Mouse (Mus musculus): ENCODE results near the gene Mpl. TPM values are rescaled to one million over a fixed set of nuclear protein-coding genes. Genes with fewer than 3 reads are reported as not detected.

Gene Mpl
- polyA plus RNA-seq (2014; fragmentation: Illumina TruSeq; extraction: RNeasy Lipid Tissue Mini Kit (QIAGEN cat#74804); ENCODE audit: low read depth, low replicate concordance), result not detected

GRCm38 (mm10) chr4:118457345-118457975, at the start of gene Mpl:
TSS of gene Mpl (minus strand) at chr4:118457513.

GRCm38 (mm10) chr4:118489717-118490132, 32.4 kb upstream of the Mpl start, which contains the start of gene Tie1:
TSS of gene Tie1 (minus strand) at chr4:118490061.

GRCm38 (mm10) chr4:118436820-118437603, 20.3 kb downstream of the Mpl start, which contains the start of gene Cdc20:
TSS of gene Cdc20 (minus strand) at chr4:118437352.

GRCm38 (mm10) chr4:118427768-118428451, 29.4 kb downstream of the Mpl start, which contains the start of gene Elovl1:
TSS of gene Elovl1 (plus strand) at chr4:118428093.

GRCm38 (mm10) chr4:118409142-118409900, 48.0 kb downstream of the Mpl start, which contains the start of the genes Szt2 and Med8:
TSS of gene Szt2 (minus strand) at chr4:118409273.
TSS of gene Med8 (plus strand) at chr4:118409337.

Other genes starting within 250 kb of the Mpl start
- gene Ptprf, start 166.1 kb downstream of the Mpl start, polyA plus RNA-seq (2014; fragmentation: Illumina TruSeq; extraction: RNeasy Lipid Tissue Mini Kit (QIAGEN cat#74804); ENCODE audit: low read depth, low replicate concordance), result 4.6 TPM
- 16.0 TPM for gene Szt2, start 48.2 kb downstream of the Mpl start, polyA plus RNA-seq (2014; fragmentation: Illumina TruSeq; extraction: RNeasy Lipid Tissue Mini Kit (QIAGEN cat#74804); ENCODE audit: low read depth, low replicate concordance)
- 35.6 TPM for gene Med8, start 48.2 kb downstream of the Mpl start, polyA plus RNA-seq (2014; fragmentation: Illumina TruSeq; extraction: RNeasy Lipid Tissue Mini Kit (QIAGEN cat#74804); ENCODE audit: low read depth, low replicate concordance)
- gene Elovl1, start 29.4 kb downstream of the Mpl start, polyA plus RNA-seq (2014; fragmentation: Illumina TruSeq; extraction: RNeasy Lipid Tissue Mini Kit (QIAGEN cat#74804); ENCODE audit: low read depth, low replicate concordance), result 28.4 TPM
- 0.84 TPM for gene Cdc20, start 20.2 kb downstream of the Mpl start, polyA plus RNA-seq (2014; fragmentation: Illumina TruSeq; extraction: RNeasy Lipid Tissue Mini Kit (QIAGEN cat#74804); ENCODE audit: low read depth, low replicate concordance)
- gene Tie1, start 32.5 kb upstream of the Mpl start, polyA plus RNA-seq (2014; fragmentation: Illumina TruSeq; extraction: RNeasy Lipid Tissue Mini Kit (QIAGEN cat#74804); ENCODE audit: low read depth, low replicate concordance), result 53.1 TPM
- gene 2610528J11Rik, start 69.5 kb upstream of the Mpl start, polyA plus RNA-seq (2014; fragmentation: Illumina TruSeq; extraction: RNeasy Lipid Tissue Mini Kit (QIAGEN cat#74804); ENCODE audit: low read depth, low replicate concordance), result not detected
- not detected for gene Tmem125, start 86.5 kb upstream of the Mpl start, polyA plus RNA-seq (2014; fragmentation: Illumina TruSeq; extraction: RNeasy Lipid Tissue Mini Kit (QIAGEN cat#74804); ENCODE audit: low read depth, low replicate concordance)
- gene Cfap57, start 163.3 kb upstream of the Mpl start, polyA plus RNA-seq (2014; fragmentation: Illumina TruSeq; extraction: RNeasy Lipid Tissue Mini Kit (QIAGEN cat#74804); ENCODE audit: low read depth, low replicate concordance), result not detected
- 39.4 TPM for gene Ebna1bp2, start 163.3 kb upstream of the Mpl start, polyA plus RNA-seq (2014; fragmentation: Illumina TruSeq; extraction: RNeasy Lipid Tissue Mini Kit (QIAGEN cat#74804); ENCODE audit: low read depth, low replicate concordance)
- not detected for gene Olfr62, start 201.4 kb upstream of the Mpl start, polyA plus RNA-seq (2014; fragmentation: Illumina TruSeq; extraction: RNeasy Lipid Tissue Mini Kit (QIAGEN cat#74804); ENCODE audit: low read depth, low replicate concordance)
- not detected for gene Olfr1342, start 235.2 kb upstream of the Mpl start, polyA plus RNA-seq (2014; fragmentation: Illumina TruSeq; extraction: RNeasy Lipid Tissue Mini Kit (QIAGEN cat#74804); ENCODE audit: low read depth, low replicate concordance)
- gene Olfr1341, start 246.0 kb upstream of the Mpl start, polyA plus RNA-seq (2014; fragmentation: Illumina TruSeq; extraction: RNeasy Lipid Tissue Mini Kit (QIAGEN cat#74804); ENCODE audit: low read depth, low replicate concordance), result not detected

Measured in heart, adult 10 weeks (tissue).